Mouse (Mus musculus): ENCODE results near the gene Anxa6.

DNA sequence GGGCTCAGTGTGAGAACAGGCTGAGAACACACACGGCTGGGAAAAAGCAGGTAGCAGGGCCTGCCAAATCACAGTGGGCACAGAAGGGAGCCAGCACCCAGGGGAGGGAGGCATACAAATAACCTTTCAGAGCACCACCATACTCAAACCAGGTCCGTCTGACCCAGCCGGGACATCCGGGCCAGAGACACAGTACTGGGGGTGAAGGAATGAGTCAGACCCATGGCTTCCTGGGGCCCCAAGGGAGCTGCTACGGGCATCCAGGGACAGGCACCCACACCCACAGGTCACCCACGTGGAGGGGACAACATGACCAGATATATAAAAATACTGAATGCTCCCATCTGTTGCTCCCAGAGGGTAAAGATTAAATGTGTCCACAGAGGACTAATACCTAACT is 80.6 kb downstream of the Anxa6 start:
- no peak for TF ChIP-seq CTCF (IDR thresholded peaks at IDR 0.05; ENCODE audit: borderline replicate concordance, extremely low read depth, insufficient read depth, insufficient read length)
- no peak for TF ChIP-seq POLR2A (IDR thresholded peaks at IDR 0.05; ENCODE audit: borderline replicate concordance, extremely low read depth, insufficient read depth, insufficient read length, poor library complexity, severe bottlenecking)
